Mouse (Mus musculus) ovary, postnatal 14 days (tissue): ENCODE measurements around the gene Olfr346.

Experiments used
- DNase-seq: peaks from one replicate; pipeline ENCODE4 v3.0.0; 2022; ENCODE audit warnings: low spot score

The Olfr346 gene

GRCm38 (mm10) chr2:36685488-36685887 lies at the start of gene Olfr346:
Olfr346 (plus strand) TSS chr2:36685788.
- DNase-seq = no peak

- no peak for DNase-seq
Measured at GRCm38 (mm10) chr2:36639741-36640140, 45.8 kb upstream of the Olfr346 start, which contains the start of gene Olfr345. Olfr345 (plus strand) TSS chr2:36640041.

GRCm38 (mm10) chr2:36731602-36732001 lies 46.0 kb downstream of the Olfr346 start, which contains the start of gene Olfr347:
Olfr347 (plus strand) TSS chr2:36731902.
- DNase-seq = no peak

GRCm38 (mm10) chr2:36736226-36736625 lies 50.6 kb downstream of the Olfr346 start:
- DNase-seq = no peak
